Mouse (Mus musculus) G1E (cell line): ENCODE measurements around the gene Slc35d2. TPM values are rescaled to one million over a fixed set of nuclear protein-coding genes. Genes with fewer than 3 reads are reported as not detected.

ENCODE experiments used
- ATAC-seq: 2 replicates; pipeline ENCODE4 v1.8.0; 2016; ENCODE audit warnings: mild to moderate bottlenecking; ENCODE audit not compliant: insufficient number of reproducible peaks, poor library complexity, low FRiP score, severe bottlenecking; ENCODE audit errors: extremely low read depth
- DNase-seq: peaks from one replicate; pipeline ENCODE4 v3.0.0; 2012; ENCODE audit warnings: low spot score
- H3K27me3 ChIP-seq: 2 replicates; pipeline ENCODE4 v1.6.1; 2012; ENCODE audit warnings: mild to moderate bottlenecking, low read length, inconsistent platforms; ENCODE audit not compliant: insufficient read depth
- H3K36me3 ChIP-seq: replicated peaks from 2 replicates; pipeline ENCODE3; 2012; ENCODE audit warnings: mild to moderate bottlenecking, inconsistent platforms
- H3K4me1 ChIP-seq: 2 replicates; pipeline ENCODE4 v1.6.1; 2012; ENCODE audit warnings: low read depth, low read length, inconsistent platforms, mixed read lengths; ENCODE audit not compliant: insufficient read depth
- H3K4me3 ChIP-seq: 2 replicates; pipeline ENCODE4 v1.5.1; 2012; ENCODE audit warnings: low read depth, mild to moderate bottlenecking, inconsistent platforms, low read length, moderate library complexity, mixed read lengths
- H3K9me3 ChIP-seq: replicated peaks from 2 replicates; pipeline ENCODE4 v1.6.1; 2012; ENCODE audit warnings: inconsistent platforms
- CTCF ChIP-seq: IDR thresholded peaks from 2 replicates; pipeline ENCODE4 v1.5.1; 2012; ENCODE audit warnings: low read depth, low read length, inconsistent platforms, mixed read lengths
- GATA1 ChIP-seq: IDR thresholded peaks from 2 replicates; pipeline ENCODE4 v1.6.1; 2012; ENCODE audit warnings: borderline replicate concordance, low read length, inconsistent platforms, mixed read lengths
- GATA2 ChIP-seq: IDR thresholded peaks from 2 replicates; pipeline ENCODE4 v1.6.1; 2012; ENCODE audit warnings: low read depth, low read length, inconsistent platforms, borderline replicate concordance
- POLR2AphosphoS5 ChIP-seq: IDR thresholded peaks from 2 replicates; pipeline ENCODE4 v1.6.1; 2012; ENCODE audit warnings: low read depth, low read length, inconsistent platforms; ENCODE audit not compliant: insufficient replicate concordance
- TAL1 ChIP-seq: conservative IDR thresholded peaks from 2 replicates; pipeline ENCODE4 v1.6.1; 2012; ENCODE audit warnings: low read depth, low read length, inconsistent platforms, mixed read lengths
- polyA plus RNA-seq: library from polyadenylated mRNA; stranded (reverse); fragments of >175 nt; gene quantifications from 2 replicates; pipeline ENCODE4 v1.2.3, GENCODE M21; 2012
- total RNA-seq, 2 experiments: library from RNA; stranded (forward) in 1 of 2; stranded (reverse) in 1 of 2; fragments of 200-1000 nt in 1 of 2; fragments of >200 nt in 1 of 2; fragmentation: Nextera tagmentation in 1 of 2; gene quantifications; 2 replicates each; pipeline ENCODE4 v1.2.3; 2014 to 2017

The Slc35d2 gene
- total and polyA plus RNA-seq, 3 experiments: 0.11 TPM; not detected in 2

- Histone ChIP-seq H3K9me3 (no peaks in the 10 kb centered on the region), H3K4me3 (peak overlapping the region; percentile 99), H3K27me3 (no peaks in the 10 kb centered on the region), H3K36me3 (peaks cover 21% of the 10 kb centered on the region), H3K4me1 (peaks cover 37% of the 10 kb centered on the region)
- TF ChIP-seq GATA1 (no peak), CTCF (no peak), TAL1 (no peak), POLR2AphosphoS5 (no peak), GATA2 (no peak)
- no peak for ATAC-seq
- DNase-seq: peak; percentile 51
Observed at GRCm38 (mm10) chr13:64152241-64152669, 23.1 kb upstream of the Slc35d2 start.

- Histone ChIP-seq H3K36me3 (peaks cover 30% of the 10 kb centered on the region), H3K27me3 (no peaks in the 10 kb centered on the region), H3K4me3 (peak overlapping the region; percentile 31; the same call in 1 of the 2 replicates), H3K9me3 (no peaks in the 10 kb centered on the region), H3K4me1 (peaks cover 40% of the 10 kb centered on the region)
- TF ChIP-seq GATA2: no peak
- no peak for TF ChIP-seq POLR2AphosphoS5
- no peak for TF ChIP-seq TAL1
- TF ChIP-seq GATA1: no peak
- no peak for TF ChIP-seq CTCF
- ATAC-seq (no peak), DNase-seq (no peak)
Observed at GRCm38 (mm10) chr13:64150121-64150520, 21.0 kb upstream of the Slc35d2 start.

DNA sequence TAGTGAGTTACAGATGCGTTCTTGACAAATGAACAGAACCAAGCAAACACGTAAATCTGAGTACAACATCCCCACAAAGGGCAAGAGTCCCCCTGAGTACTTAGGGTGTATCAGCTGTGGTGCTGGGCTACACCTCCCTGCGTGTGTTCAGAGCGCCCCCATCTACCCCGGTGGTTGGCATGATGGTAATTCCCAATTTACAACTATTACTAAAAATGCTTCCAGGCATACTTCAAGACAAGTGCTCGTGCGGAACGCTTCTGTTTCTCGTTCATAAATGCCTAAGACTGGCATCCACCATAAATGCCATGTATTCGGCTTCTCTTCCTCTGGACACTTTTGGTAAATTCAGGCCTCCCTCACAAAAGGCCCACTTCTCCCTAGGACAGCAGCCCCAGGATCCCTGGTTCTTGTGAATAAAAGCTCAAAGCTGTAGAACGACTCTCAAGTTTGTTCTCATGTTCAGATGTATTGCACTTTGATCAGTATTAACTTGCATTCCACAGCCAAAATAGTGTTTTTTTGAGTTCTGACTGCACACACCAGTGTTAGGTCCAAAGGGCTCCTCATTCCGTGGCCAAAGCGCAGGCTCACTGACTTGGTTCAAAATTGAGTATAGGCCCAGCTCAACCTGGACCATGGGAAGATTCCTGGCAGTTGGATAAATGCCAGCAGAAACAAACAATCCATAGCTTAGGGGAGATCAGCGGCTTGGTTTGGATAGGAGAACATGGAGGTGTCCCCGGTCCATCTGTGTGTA lies 628 bp upstream of the Slc35d2 start:
- TF ChIP-seq GATA2: no peak
- TF ChIP-seq CTCF: no peak
- TF ChIP-seq TAL1: no peak
- TF ChIP-seq GATA1: no peak
- TF ChIP-seq POLR2AphosphoS5: no peak
- H3K36me3 ChIP-seq: peaks cover 54% of the 10 kb centered on the region
- no peaks in the 10 kb centered on the region for H3K4me1 ChIP-seq
- H3K9me3 ChIP-seq: no peaks in the 10 kb centered on the region
- no peak for DNase-seq
- no peak overlapping the region for H3K4me3 ChIP-seq
- no peak for ATAC-seq
- 0 out of 2 replicates have a peak, but pooled peaks cover 3% of the 10 kb centered on the region for H3K27me3 ChIP-seq

DNA sequence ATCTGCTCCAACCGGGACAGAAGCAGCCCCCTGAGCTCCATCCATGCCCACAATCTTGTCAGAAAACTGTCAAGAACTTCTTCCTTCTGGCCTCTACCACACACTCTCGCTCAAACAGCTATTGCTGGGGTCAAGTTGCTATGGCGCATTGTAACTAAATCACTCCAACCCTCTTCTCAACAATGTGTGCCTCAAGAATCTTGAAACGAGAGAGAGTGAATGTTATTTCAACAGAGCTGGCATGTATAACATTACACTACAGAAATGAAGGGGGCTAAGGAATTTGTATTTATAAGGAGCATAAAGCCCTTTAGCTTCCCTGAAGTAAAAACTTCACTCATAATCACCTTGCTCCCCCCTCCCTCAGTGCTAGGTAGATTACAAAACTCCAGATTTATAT lies 2.9 kb downstream of the Slc35d2 start:
- no peak for TF ChIP-seq TAL1
- H3K4me1 ChIP-seq: no peaks in the 10 kb centered on the region; the same call in 1 of the 2 replicates
- H3K9me3 ChIP-seq: no peaks in the 10 kb centered on the region
- ATAC-seq (no peak), DNase-seq (no peak)
- no peak overlapping the region for H3K4me3 ChIP-seq
- H3K27me3 ChIP-seq: 0 out of 2 replicates have a peak, but pooled peaks cover 3% of the 10 kb centered on the region
- H3K36me3 ChIP-seq: peaks cover 25% of the 10 kb centered on the region

DNA sequence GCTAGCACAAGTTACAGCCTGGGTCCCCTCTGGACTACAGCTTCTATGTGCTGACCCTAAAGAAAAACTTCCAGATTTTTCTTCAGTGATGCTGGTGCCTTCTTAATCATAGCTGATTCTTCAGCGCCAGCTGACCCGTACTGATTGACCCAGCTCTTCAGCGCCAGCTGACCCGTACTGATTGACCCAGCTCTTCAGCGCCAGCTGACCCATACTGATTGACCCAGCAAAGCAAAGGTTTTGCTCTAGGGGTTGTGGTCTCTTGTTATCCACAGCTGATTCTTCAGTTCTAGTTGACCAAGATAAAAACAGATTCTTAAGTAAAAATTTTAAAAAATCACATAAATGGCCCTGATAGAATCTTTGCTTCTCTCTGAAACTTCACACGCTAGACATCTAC lies 4.3 kb downstream of the Slc35d2 start:
- no peak for ATAC-seq

GRCm38 (mm10) chr13:64123491-64124188 lies 5.5 kb downstream of the Slc35d2 start:
- TF ChIP-seq GATA2: no peak
- TF ChIP-seq POLR2AphosphoS5: no peak
- TF ChIP-seq GATA1: no peak
- no peak for TF ChIP-seq CTCF
- TF ChIP-seq TAL1: no peak
- DNase-seq (no peak), ATAC-seq (no peak)
- Histone ChIP-seq H3K4me3 (no peak overlapping the region), H3K4me1 (no peaks in the 10 kb centered on the region; the same call in 1 of the 2 replicates), H3K27me3 (peaks cover 7% of the 10 kb centered on the region; the same call in 1 of the 2 replicates), H3K9me3 (no peaks in the 10 kb centered on the region), H3K36me3 (peaks cover 1% of the 10 kb centered on the region)

More for the DNA sequence above, 4.3 kb downstream of the Slc35d2 start:
- no peaks in the 10 kb centered on the region; the same call in 1 of the 2 replicates for H3K4me1 ChIP-seq
- no peak for TF ChIP-seq GATA1
- no peak for TF ChIP-seq TAL1
- TF ChIP-seq POLR2AphosphoS5: no peak
- no peak for TF ChIP-seq CTCF
- TF ChIP-seq GATA2: no peak
- H3K36me3 ChIP-seq: peaks cover 14% of the 10 kb centered on the region
- DNase-seq: no peak
- H3K27me3 ChIP-seq: peaks cover 7% of the 10 kb centered on the region; the same call in 1 of the 2 replicates
- H3K9me3 ChIP-seq: no peaks in the 10 kb centered on the region
- H3K4me3 ChIP-seq: no peak overlapping the region
